Mouse (Mus musculus) heart, postnatal 0 days (tissue): Measurements from ENCODE around the gene Nae1.

Experiments used
- CTCF ChIP-seq: IDR thresholded peaks from 2 replicates; pipeline ENCODE4 v1.5.1; 2016; ENCODE audit warnings: antibody characterized with exemption, control low read depth, low read depth
- EP300 ChIP-seq: IDR thresholded peaks from 2 replicates; pipeline ENCODE4 v1.6.1; 2016; ENCODE audit warnings: antibody characterized with exemption, low read depth

- no peak for TF ChIP-seq CTCF
- TF ChIP-seq EP300 = no peak
Measured at GRCm38 (mm10) chr8:104540710-104541514, 6.5 kb upstream of the Nae1 start.
